Mouse (Mus musculus) cerebellum, adult 2 months (tissue): ENCODE results near the gene Arhgap32. TPM values are rescaled to one million over a fixed set of nuclear protein-coding genes. Genes with fewer than 3 reads are reported as not detected.

ENCODE experiments used
- DNase-seq, 2 experiments: peaks; one replicate each; pipeline ENCODE4 v3.0.0; 2021
- H3K27ac ChIP-seq: fragments of 200-500 bp; 2 replicates; pipeline ENCODE4 v1.5.1; 2012; ENCODE audit warnings: low read length, control low read depth, inconsistent platforms; ENCODE audit not compliant: insufficient read depth
- H3K27me3 ChIP-seq: fragments of 200-500 bp; 2 replicates; pipeline ENCODE4 v1.6.1; 2012; ENCODE audit warnings: inconsistent platforms, mild to moderate bottlenecking, low read length, moderate library complexity; ENCODE audit not compliant: control insufficient read depth, insufficient read depth
- H3K4me1 ChIP-seq: fragments of 200-500 bp; 2 replicates; pipeline ENCODE4 v1.6.1; 2011; ENCODE audit warnings: low read length; ENCODE audit not compliant: control insufficient read depth, insufficient read depth
- H3K4me3 ChIP-seq: fragments of 200-500 bp; replicated peaks from 2 replicates; pipeline ENCODE3; 2011; ENCODE audit warnings: mild to moderate bottlenecking, low read depth, low read length, control low read depth; ENCODE audit not compliant: insufficient read depth
- CTCF ChIP-seq: fragments of 200-500 bp; IDR thresholded peaks from 2 replicates; pipeline ENCODE4 v1.5.1; 2011; ENCODE audit warnings: low read depth, mild to moderate bottlenecking, control low read depth, low read length, moderate library complexity, borderline replicate concordance; ENCODE audit not compliant: insufficient read depth
- POLR2A ChIP-seq: fragments of 200-500 bp; IDR thresholded peaks from 2 replicates; pipeline ENCODE4 v1.6.1; 2011; ENCODE audit warnings: low read length, control low read depth, borderline replicate concordance; ENCODE audit not compliant: insufficient read depth
- WGBS: fragments of 180-500 bp; shearing (Covaris S2); methylation state at CpG from one replicate; pipeline ENCODE4 v1.1.7; 2018; 5-methylcytosine and 5-hydroxymethylcytosine counted together
- polyA plus RNA-seq: library from polyadenylated mRNA; depleted of rRNA; stranded (reverse); fragments of >200 nt; gene quantifications from 2 replicates; pipeline ENCODE4 v1.2.3, GENCODE M21; 2012

Gene Arhgap32
- polyA plus RNA-seq, 1 experiment, result 21.5 TPM

DNA sequence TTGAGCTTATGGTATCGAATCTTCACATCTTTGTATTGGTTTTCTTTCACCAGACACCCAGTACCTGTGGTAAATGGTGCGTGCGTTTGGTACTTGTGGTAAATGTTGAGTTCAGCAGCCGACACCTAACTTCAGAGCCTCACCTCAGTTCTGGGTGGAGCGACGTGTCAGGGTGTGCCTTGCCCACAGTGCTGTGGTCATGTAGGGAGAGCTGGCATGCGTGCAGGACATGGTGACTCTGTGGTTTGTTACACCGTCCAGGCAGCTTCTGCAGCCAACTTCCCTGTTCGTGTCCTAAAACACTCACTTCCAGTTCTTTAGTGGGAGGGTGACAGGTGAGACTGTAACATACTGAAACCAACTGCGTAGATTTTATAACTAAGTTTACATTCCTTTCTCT is 123.5 kb downstream of the Arhgap32 start:
- H3K27ac ChIP-seq, result no peak overlapping the region
- no peaks in the 10 kb centered on the region for H3K27me3 ChIP-seq
- no peaks in the 10 kb centered on the region for H3K4me1 ChIP-seq
- TF ChIP-seq CTCF (no peak), POLR2A (no peak)
- DNase-seq, result no peak
- 90% methylated on average over 10 of the region's 10 CpGs for WGBS
- H3K4me3 ChIP-seq, result no peak overlapping the region

DNA sequence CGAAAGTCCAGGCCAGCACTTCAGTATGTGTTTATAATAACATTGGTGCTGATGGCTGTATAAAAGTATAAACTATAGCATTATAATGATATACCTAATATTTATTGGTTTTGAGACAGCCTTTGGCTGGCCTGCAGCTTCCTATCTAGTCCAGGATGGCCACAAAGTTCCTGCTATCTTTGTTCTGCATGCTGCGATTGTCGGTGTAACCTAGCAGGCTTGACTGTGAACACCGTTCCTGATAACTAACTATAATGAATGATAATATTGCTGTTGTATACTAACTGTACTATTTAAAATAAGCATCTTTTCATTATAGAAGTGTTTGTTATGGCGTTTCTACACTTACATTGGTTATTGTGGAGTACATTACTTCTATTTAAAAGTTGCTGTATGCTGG is 124.5 kb downstream of the Arhgap32 start:
- no peaks in the 10 kb centered on the region for H3K27me3 ChIP-seq

DNA sequence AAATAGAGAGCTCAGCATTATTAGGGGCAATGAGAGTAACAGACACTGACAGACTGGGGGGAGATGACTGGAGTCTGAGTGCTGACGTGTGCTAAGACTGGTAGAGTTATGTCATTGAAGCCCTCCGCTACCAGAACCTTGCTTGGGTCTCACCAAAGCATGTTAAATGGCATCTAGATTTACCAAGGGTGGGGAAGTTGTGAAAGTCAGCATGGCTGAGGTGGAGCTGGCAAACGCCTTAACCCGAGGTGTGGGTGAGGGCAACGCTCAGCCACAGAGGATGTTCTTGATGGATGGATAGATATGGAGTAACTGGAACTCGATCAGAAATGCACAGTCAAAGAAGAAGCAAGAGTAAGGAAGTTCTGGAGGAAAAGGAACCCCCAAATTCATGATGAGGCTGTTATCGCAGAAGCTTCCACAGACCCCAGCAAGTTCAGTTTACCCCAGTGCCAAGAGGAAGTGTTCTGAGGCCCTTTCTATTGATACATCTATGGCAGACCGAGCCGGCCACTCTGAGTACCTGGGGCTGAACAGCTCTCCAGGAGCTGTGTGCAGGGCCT is 125.8 kb downstream of the Arhgap32 start:
- no peak for DNase-seq
- no peak overlapping the region for H3K27ac ChIP-seq
- H3K4me3 ChIP-seq, result no peak overlapping the region
- H3K4me1 ChIP-seq, result no peaks in the 10 kb centered on the region
- TF ChIP-seq POLR2A (no peak), CTCF (no peak)
- H3K27me3 ChIP-seq, result no peaks in the 10 kb centered on the region
- 94% methylated on average over 9 of the region's 9 CpGs for WGBS

More for the DNA sequence above, 124.5 kb downstream of the Arhgap32 start:
- Histone ChIP-seq H3K27ac (no peak overlapping the region), H3K4me3 (no peak overlapping the region), H3K4me1 (no peaks in the 10 kb centered on the region)
- TF ChIP-seq POLR2A (no peak), CTCF (no peak)
- 96% methylated on average over 5 of the region's 5 CpGs for WGBS
- DNase-seq, result no peak

DNA sequence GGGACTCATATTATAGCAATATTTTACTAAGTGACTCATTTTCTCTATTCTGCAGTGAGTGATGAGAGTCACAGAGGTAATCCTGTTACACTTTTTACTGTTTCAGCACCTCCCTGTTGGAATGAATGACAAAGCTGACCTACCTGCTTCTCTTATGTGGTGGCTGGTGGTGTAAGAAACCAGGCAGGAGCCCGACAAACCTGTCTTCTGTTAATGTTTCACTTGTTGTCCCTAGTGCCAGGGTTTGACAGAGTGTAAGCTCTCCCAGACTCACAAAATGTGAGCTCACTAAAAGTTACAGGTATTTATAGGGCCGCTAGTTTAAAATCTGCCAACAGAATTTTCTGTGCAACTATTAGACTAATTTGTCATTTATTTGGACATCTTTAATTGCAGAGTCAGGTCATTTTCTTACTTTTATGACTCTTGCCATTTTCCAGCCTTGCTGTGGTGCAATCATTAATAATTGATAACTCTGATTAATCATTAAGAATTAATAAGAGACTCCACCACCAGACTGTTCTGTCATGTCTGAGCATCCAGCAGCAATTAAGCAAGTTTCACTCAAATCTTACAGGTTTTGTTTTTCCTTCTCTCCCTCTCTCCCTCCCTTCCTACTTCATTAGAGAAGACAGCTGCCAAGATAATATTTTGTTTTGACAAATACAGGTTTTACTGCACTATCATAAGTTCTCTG is 127.1 kb downstream of the Arhgap32 start:
- no peak for DNase-seq
- Histone ChIP-seq H3K4me3 (no peak overlapping the region), H3K4me1 (no peaks in the 10 kb centered on the region), H3K27me3 (no peaks in the 10 kb centered on the region), H3K27ac (no peak overlapping the region)
- no peak for TF ChIP-seq CTCF
- TF ChIP-seq POLR2A, result no peak
- WGBS, result 92% methylated on average over 2 of the region's 2 CpGs

DNA sequence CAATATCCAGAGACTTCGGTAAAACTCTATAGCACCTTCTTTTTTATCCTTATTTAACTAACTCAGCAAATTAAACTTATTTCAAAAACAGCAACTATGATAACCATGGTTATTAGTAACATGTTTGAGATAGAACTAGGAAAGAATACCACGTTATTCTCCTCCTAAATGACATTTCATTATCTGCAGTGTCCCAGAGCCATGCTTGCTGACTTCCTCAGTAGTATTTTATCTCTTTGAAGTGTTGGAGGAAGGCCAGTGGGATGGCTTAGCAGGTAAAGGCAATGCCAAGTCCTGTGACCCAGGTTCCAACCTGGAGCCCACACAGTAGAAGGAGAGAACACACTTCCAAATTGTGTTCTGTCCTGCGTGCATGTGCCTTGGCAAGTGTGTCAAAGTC is 129.3 kb downstream of the Arhgap32 start:
- 76% methylated on average over 3 of the region's 3 CpGs for WGBS
- no peak for TF ChIP-seq CTCF
- no peak for TF ChIP-seq POLR2A
- H3K4me3 ChIP-seq, result no peak overlapping the region
- no peaks in the 10 kb centered on the region for H3K4me1 ChIP-seq
- DNase-seq, result no peak
- H3K27ac ChIP-seq, result no peak overlapping the region
- H3K27me3 ChIP-seq, result no peaks in the 10 kb centered on the region

DNA sequence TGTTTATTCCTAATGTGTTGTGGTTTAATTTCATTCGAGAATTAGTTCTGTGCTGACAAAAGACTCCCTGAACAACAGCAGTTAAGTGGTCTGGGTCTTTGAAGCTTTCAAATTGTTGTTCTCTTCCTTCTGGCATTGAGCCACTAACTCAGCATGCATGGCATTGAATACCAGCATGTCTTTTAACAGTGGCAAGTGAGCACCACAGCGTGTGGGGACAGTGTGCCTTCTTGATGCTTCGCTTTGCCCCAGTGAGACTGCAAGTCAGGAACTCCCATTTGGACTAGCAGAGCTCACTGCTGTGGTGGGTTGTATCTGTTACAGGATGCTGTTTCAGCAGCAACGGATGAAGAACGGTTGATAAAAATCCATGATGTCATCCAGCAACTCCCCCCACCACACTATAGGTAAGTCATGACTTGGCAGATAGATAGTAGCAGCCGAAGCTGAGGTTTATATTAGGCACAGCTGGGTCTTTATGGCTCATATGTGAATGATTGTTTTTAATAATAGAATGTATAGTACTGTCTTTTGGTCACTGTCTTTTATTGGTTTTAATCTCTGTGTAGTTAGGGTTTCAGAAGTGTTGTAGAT is 130.3 kb downstream of the Arhgap32 start:
- TF ChIP-seq POLR2A (no peak), CTCF (no peak)
- Histone ChIP-seq H3K4me1 (no peaks in the 10 kb centered on the region), H3K4me3 (no peak overlapping the region), H3K27ac (no peak overlapping the region), H3K27me3 (no peaks in the 10 kb centered on the region)
- no peak for DNase-seq
- 20% methylated on average over 6 of the region's 6 CpGs for WGBS

DNA sequence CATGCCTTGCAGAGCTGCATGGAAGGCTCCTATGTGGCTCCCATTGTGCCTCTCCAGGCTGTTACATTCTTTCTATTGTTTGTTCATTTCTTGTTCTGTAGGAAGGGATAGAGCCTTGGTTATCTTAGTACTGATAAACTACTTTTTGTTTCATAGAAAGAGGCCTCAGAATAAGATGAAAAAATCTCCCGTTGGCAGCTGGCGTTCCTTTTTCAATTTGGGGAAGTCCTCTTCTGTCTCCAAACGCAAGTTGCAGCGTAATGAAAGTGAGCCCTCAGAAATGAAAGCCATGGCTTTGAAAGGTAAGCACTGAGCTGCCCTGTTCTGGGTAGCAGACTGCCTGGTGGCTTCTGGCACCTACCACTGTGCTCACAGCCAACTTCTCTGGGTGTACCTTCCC is 134.6 kb downstream of the Arhgap32 start:
- no peaks in the 10 kb centered on the region for H3K27me3 ChIP-seq
- H3K4me1 ChIP-seq, result no peaks in the 10 kb centered on the region
- no peak overlapping the region for H3K27ac ChIP-seq
- TF ChIP-seq POLR2A (no peak), CTCF (no peak)
- H3K4me3 ChIP-seq, result no peak overlapping the region
- no peak for DNase-seq
- 76% methylated on average over 4 of the region's 4 CpGs for WGBS

DNA sequence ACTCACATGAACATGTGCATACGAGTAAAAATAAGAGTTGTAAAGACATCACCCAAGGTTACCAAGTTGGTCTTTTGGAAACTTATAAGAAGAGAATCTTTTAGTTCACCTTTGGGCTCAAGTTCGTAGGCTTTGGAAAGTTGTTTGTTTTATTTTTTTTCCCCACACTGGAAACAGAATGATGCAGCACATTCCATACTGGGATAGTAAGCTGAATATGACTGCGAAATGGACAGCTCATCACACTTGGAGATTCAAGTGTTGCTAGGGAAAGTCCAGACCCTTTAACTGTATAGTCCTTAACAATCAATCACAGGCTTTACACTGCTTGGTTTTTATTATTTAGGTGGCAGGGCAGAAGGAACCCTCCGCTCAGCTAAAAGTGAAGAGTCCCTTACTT is 137.8 kb downstream of the Arhgap32 start:
- 97% methylated on average over 4 of the region's 4 CpGs for WGBS

More for the DNA sequence above, 137.8 kb downstream of the Arhgap32 start:
- H3K4me3 ChIP-seq, result no peak overlapping the region
- H3K27ac ChIP-seq, result no peak overlapping the region
- no peaks in the 10 kb centered on the region for H3K27me3 ChIP-seq
- no peak for DNase-seq
- TF ChIP-seq POLR2A, result no peak
- TF ChIP-seq CTCF, result no peak
- H3K4me1 ChIP-seq, result no peaks in the 10 kb centered on the region
